Mouse (Mus musculus): ENCODE data around the gene Msln. TPM values are rescaled to one million over a fixed set of nuclear protein-coding genes. Genes with fewer than 3 reads are reported as not detected.

Msln gene
- total and polyA plus RNA-seq, 3 experiments: not detected

- peak within 1 kb of the TSS; percentile 60 for H3K9ac ChIP-seq (ENCODE audit: control insufficient read depth, low read depth, low read length, poor library complexity, severe bottlenecking)
- peaks cover 1% of the 10 kb centered on the region for H3K79me2 ChIP-seq (ENCODE audit: control insufficient read depth, insufficient read depth, low read length, poor library complexity)
- peak within 1 kb of the TSS; percentile 66 to 91 for H3K4me3 ChIP-seq (ENCODE audit: control insufficient read depth in 1 of 2, insufficient read depth in 1 of 2, low read depth in 2 of 2, low read length in 2 of 2)
- no peaks in the 10 kb centered on the region for H3K27me3 ChIP-seq (ENCODE audit: control insufficient read depth in 1 of 2, insufficient read depth in 2 of 2, low read length in 2 of 2)
- H3K4me1 ChIP-seq (ENCODE audit: control insufficient read depth in 1 of 2, insufficient read depth in 2 of 2, low read length in 2 of 2): peaks cover 0 to 6% of the 10 kb centered on the region in 2 experiments; a peak in 2 of 4 replicates
- TF ChIP-seq MEF2A (IDR thresholded peaks at IDR 0.05; ENCODE audit: extremely low read depth, insufficient replicate concordance, low read depth, low read length, poor library complexity, severe bottlenecking): no peak
- no peak for TF ChIP-seq JUND (IDR thresholded peaks at IDR 0.05; ENCODE audit: low read depth, low read length)
- TF ChIP-seq HCFC1 (IDR thresholded peaks at IDR 0.05; ENCODE audit: low read depth, low read length): no peak
- peak in 1 of 2 experiments; percentile 37; a peak in 1 of 4 replicates for TF ChIP-seq POLR2A (IDR thresholded peaks at IDR 0.05; ENCODE audit: control insufficient read depth in 1 of 2, insufficient read depth in 1 of 2, low read depth in 1 of 2, low read length in 2 of 2, poor library complexity in 1 of 2)
- TF ChIP-seq MAZ (IDR thresholded peaks at IDR 0.05; ENCODE audit: low read depth, low read length): no peak
- DNase-seq (ENCODE audit: low read depth, low spot score): no peak
- H3K27ac ChIP-seq (ENCODE audit: control insufficient read depth, low read depth, low read length): peak within 1 kb of the TSS; percentile 58
- H3K9me3 ChIP-seq (replicated peaks; ENCODE audit: insufficient read depth, low read length): no peaks in the 10 kb centered on the region
- peaks cover 2 to 5% of the 10 kb centered on the region in 2 experiments; a peak in 3 of 4 replicates for H3K36me3 ChIP-seq (ENCODE audit: control insufficient read depth in 1 of 2, insufficient read depth in 2 of 2, low read length in 2 of 2)
Observed at GRCm38 (mm10) chr17:25786280-25786679, 32.1 kb upstream of the Msln start, which contains the start of gene Ccdc78. Ccdc78 (plus strand) TSS chr17:25786580.

GRCm38 (mm10) chr17:25785281-25785745 is 31.1 kb upstream of the Msln start, which contains the start of gene Haghl:
Haghl (minus strand) TSS chr17:25785673.
- no peaks in the 10 kb centered on the region for H3K9me3 ChIP-seq (replicated peaks; ENCODE audit: insufficient read depth, low read length)
- TF ChIP-seq GABPA (IDR thresholded peaks at IDR 0.05; ENCODE audit: low read depth, low read length): no peak
- peak; percentile 41; the same call in 1 of the 2 replicates for TF ChIP-seq MAX (IDR thresholded peaks at IDR 0.05; ENCODE audit: low read length)
- 0 out of 2 replicates have a peak, but pooled peaks have one; percentile 29 for TF ChIP-seq SIN3A (IDR thresholded peaks at IDR 0.05; ENCODE audit: low read length)
- no peak for TF ChIP-seq RCOR1 (IDR thresholded peaks at IDR 0.05; ENCODE audit: low read depth, low read length)
- peak; percentile 21; the same call in 1 of the 2 replicates for TF ChIP-seq TCF12 (IDR thresholded peaks at IDR 0.05; ENCODE audit: low read depth, low read length)
- peak; percentile 86 for TF ChIP-seq POLR2AphosphoS2 (IDR thresholded peaks at IDR 0.05; ENCODE audit: low read length)
- TF ChIP-seq ELF1 (IDR thresholded peaks at IDR 0.05; ENCODE audit: low read depth, low read length): no peak
- peak; percentile 50 to 86; a peak in 3 of 4 replicates for TF ChIP-seq POLR2A (IDR thresholded peaks at IDR 0.05; ENCODE audit: control insufficient read depth in 1 of 2, insufficient read depth in 1 of 2, low read depth in 1 of 2, low read length in 2 of 2, poor library complexity in 1 of 2)
- TF ChIP-seq NELFE (IDR thresholded peaks at IDR 0.05; ENCODE audit: low read depth, low read length): peak; percentile 85
- TF ChIP-seq NRF1 (IDR thresholded peaks at IDR 0.05; ENCODE audit: insufficient read depth, low read depth, low read length, poor library complexity, severe bottlenecking): peak; percentile 96
- peak; percentile 69 for TF ChIP-seq HCFC1 (IDR thresholded peaks at IDR 0.05; ENCODE audit: low read depth, low read length)
- peak; percentile 67; the same call in 1 of the 2 replicates for TF ChIP-seq ZMIZ1 (IDR thresholded peaks at IDR 0.05; ENCODE audit: low read depth, low read length)
- TF ChIP-seq TBP (IDR thresholded peaks at IDR 0.05; ENCODE audit: low read depth, low read length): peak; percentile 55; the same call in 1 of the 2 replicates
- peak within 1 kb of the TSS; percentile 66 to 91 for H3K4me3 ChIP-seq (ENCODE audit: control insufficient read depth in 1 of 2, insufficient read depth in 1 of 2, low read depth in 2 of 2, low read length in 2 of 2)
- DNase-seq (ENCODE audit: low read depth, low spot score): peak; percentile 98
- H3K27me3 ChIP-seq (ENCODE audit: control insufficient read depth in 1 of 2, insufficient read depth in 2 of 2, low read length in 2 of 2): no peaks in the 10 kb centered on the region
- peaks cover 0 to 2% of the 10 kb centered on the region in 2 experiments; a peak in 2 of 4 replicates for H3K36me3 ChIP-seq (ENCODE audit: control insufficient read depth in 1 of 2, insufficient read depth in 2 of 2, low read length in 2 of 2)
- H3K9ac ChIP-seq (ENCODE audit: control insufficient read depth, low read depth, low read length, poor library complexity, severe bottlenecking): peak within 1 kb of the TSS; percentile 60
- H3K27ac ChIP-seq (ENCODE audit: control insufficient read depth, low read depth, low read length): peak within 1 kb of the TSS; percentile 58
- H3K4me1 ChIP-seq (ENCODE audit: control insufficient read depth in 1 of 2, insufficient read depth in 2 of 2, low read length in 2 of 2): no peaks in the 10 kb centered on the region
- no peaks in the 10 kb centered on the region for H3K79me2 ChIP-seq (ENCODE audit: control insufficient read depth, insufficient read depth, low read length, poor library complexity)
